Mouse (Mus musculus): Measurements from ENCODE around the gene Rnf144a. TPM values are rescaled to one million over a fixed set of nuclear protein-coding genes. Genes with fewer than 3 reads are reported as not detected.
A peak's percentile ranks its signal among the peaks of the same experiment; 100 is the strongest.

The Rnf144a gene
- polyA plus RNA-seq, 1 experiment from 2014 or later = 19.1 TPM

- WGBS = 58% methylated on average over 6 of the region's 6 CpGs
- H3K36me3 ChIP-seq (ENCODE audit: control insufficient read depth, insufficient read depth, low read length) = peaks cover 14% of the 10 kb centered on the region
These were observed 27.5 kb downstream of the Rnf144a start for GRCm38 (mm10) chr12:26387523-26387922.

GRCm38 (mm10) chr12:26386947-26387346 lies 28.1 kb downstream of the Rnf144a start:
- H3K27ac ChIP-seq (ENCODE audit: low read length) = peak overlapping the region; percentile 39; the same call in 1 of the 2 replicates
- 75% methylated on average over 9 of the region's 9 CpGs for WGBS
- H3K9ac ChIP-seq (replicated peaks; ENCODE audit: low read depth, low read length) = no peak overlapping the region
- H3K4me3 ChIP-seq (ENCODE audit: low read depth, low read length) = no peak overlapping the region
- H3K4me1 ChIP-seq (ENCODE audit: control insufficient read depth, insufficient read depth, low read length) = 0 out of 2 replicates have a peak, but pooled peaks cover 11% of the 10 kb centered on the region
- no peaks in the 10 kb centered on the region for H3K9me3 ChIP-seq (ENCODE audit: control insufficient read depth, low read depth, low read length)
- no peak overlapping the region for H3K4me2 ChIP-seq (replicated peaks; ENCODE audit: low read depth, low read length)
- ATAC-seq (ENCODE audit: insufficient number of reproducible peaks, insufficient read depth, low FRiP score, low read depth) = 0 out of 2 replicates have a peak, but pooled peaks have one; percentile 33
- H3K36me3 ChIP-seq (ENCODE audit: control insufficient read depth, insufficient read depth, low read length) = peaks cover 14% of the 10 kb centered on the region
- no peaks in the 10 kb centered on the region for H3K27me3 ChIP-seq (ENCODE audit: control insufficient read depth, insufficient read depth, low read length)

More at GRCm38 (mm10) chr12:26387523-26387922, 27.5 kb downstream of the Rnf144a start:
- no peak overlapping the region for H3K9ac ChIP-seq (replicated peaks; ENCODE audit: low read depth, low read length)
- no peak overlapping the region for H3K4me3 ChIP-seq (ENCODE audit: low read depth, low read length)
- no peak overlapping the region for H3K27ac ChIP-seq (ENCODE audit: low read length)
- no peak for ATAC-seq (ENCODE audit: insufficient number of reproducible peaks, insufficient read depth, low FRiP score, low read depth)
- H3K27me3 ChIP-seq (ENCODE audit: control insufficient read depth, insufficient read depth, low read length) = no peaks in the 10 kb centered on the region
- H3K9me3 ChIP-seq (ENCODE audit: control insufficient read depth, low read depth, low read length) = no peaks in the 10 kb centered on the region
- 0 out of 2 replicates have a peak, but pooled peaks cover 11% of the 10 kb centered on the region for H3K4me1 ChIP-seq (ENCODE audit: control insufficient read depth, insufficient read depth, low read length)
- no peak overlapping the region for H3K4me2 ChIP-seq (replicated peaks; ENCODE audit: low read depth, low read length)

GRCm38 (mm10) chr12:26386189-26386588 lies 28.9 kb downstream of the Rnf144a start:
- peaks cover 14% of the 10 kb centered on the region for H3K36me3 ChIP-seq (ENCODE audit: control insufficient read depth, insufficient read depth, low read length)
- peak overlapping the region; percentile 39; the same call in 1 of the 2 replicates for H3K27ac ChIP-seq (ENCODE audit: low read length)
- no peak for ATAC-seq (ENCODE audit: insufficient number of reproducible peaks, insufficient read depth, low FRiP score, low read depth)

GRCm38 (mm10) chr12:26385735-26386134 lies 29.3 kb downstream of the Rnf144a start:
- WGBS = 72% methylated on average over 6 of the region's 6 CpGs
- no peak for ATAC-seq (ENCODE audit: insufficient number of reproducible peaks, insufficient read depth, low FRiP score, low read depth)
- no peaks in the 10 kb centered on the region for H3K27me3 ChIP-seq (ENCODE audit: control insufficient read depth, insufficient read depth, low read length)
- no peak overlapping the region for H3K4me3 ChIP-seq (ENCODE audit: low read depth, low read length)
- H3K36me3 ChIP-seq (ENCODE audit: control insufficient read depth, insufficient read depth, low read length) = peaks cover 14% of the 10 kb centered on the region
- H3K4me1 ChIP-seq (ENCODE audit: control insufficient read depth, insufficient read depth, low read length) = 0 out of 2 replicates have a peak, but pooled peaks cover 11% of the 10 kb centered on the region
- H3K9ac ChIP-seq (replicated peaks; ENCODE audit: low read depth, low read length) = no peak overlapping the region
- no peaks in the 10 kb centered on the region for H3K9me3 ChIP-seq (ENCODE audit: control insufficient read depth, low read depth, low read length)
- no peak overlapping the region for H3K4me2 ChIP-seq (replicated peaks; ENCODE audit: low read depth, low read length)
- no peak overlapping the region; the same call in 1 of the 2 replicates for H3K27ac ChIP-seq (ENCODE audit: low read length)

More at GRCm38 (mm10) chr12:26386189-26386588, 28.9 kb downstream of the Rnf144a start:
- 68% methylated on average over 2 of the region's 2 CpGs for WGBS
- H3K4me2 ChIP-seq (replicated peaks; ENCODE audit: low read depth, low read length) = no peak overlapping the region
- no peaks in the 10 kb centered on the region for H3K27me3 ChIP-seq (ENCODE audit: control insufficient read depth, insufficient read depth, low read length)
- no peaks in the 10 kb centered on the region for H3K9me3 ChIP-seq (ENCODE audit: control insufficient read depth, low read depth, low read length)
- 0 out of 2 replicates have a peak, but pooled peaks cover 11% of the 10 kb centered on the region for H3K4me1 ChIP-seq (ENCODE audit: control insufficient read depth, insufficient read depth, low read length)
- no peak overlapping the region for H3K9ac ChIP-seq (replicated peaks; ENCODE audit: low read depth, low read length)
- H3K4me3 ChIP-seq (ENCODE audit: low read depth, low read length) = no peak overlapping the region

GRCm38 (mm10) chr12:26381730-26382129 lies 33.3 kb downstream of the Rnf144a start:
- Histone ChIP-seq H3K9ac (replicated peaks; ENCODE audit: low read depth, low read length) (no peak overlapping the region), H3K27me3 (ENCODE audit: control insufficient read depth, insufficient read depth, low read length) (no peaks in the 10 kb centered on the region), H3K4me3 (ENCODE audit: low read depth, low read length) (no peak overlapping the region), H3K4me1 (ENCODE audit: control insufficient read depth, insufficient read depth, low read length) (0 out of 2 replicates have a peak, but pooled peaks cover 7% of the 10 kb centered on the region), H3K4me2 (replicated peaks; ENCODE audit: low read depth, low read length) (no peak overlapping the region), H3K27ac (ENCODE audit: low read length) (no peak overlapping the region), H3K36me3 (ENCODE audit: control insufficient read depth, insufficient read depth, low read length) (no peaks in the 10 kb centered on the region), H3K9me3 (ENCODE audit: control insufficient read depth, low read depth, low read length) (no peaks in the 10 kb centered on the region)
- WGBS = 72% methylated on average over 8 of the region's 8 CpGs
- no peak for ATAC-seq (ENCODE audit: insufficient number of reproducible peaks, insufficient read depth, low FRiP score, low read depth)

GRCm38 (mm10) chr12:26379797-26380196 lies 35.3 kb downstream of the Rnf144a start:
- H3K9ac ChIP-seq (replicated peaks; ENCODE audit: low read depth, low read length) = no peak overlapping the region
- ATAC-seq (ENCODE audit: insufficient number of reproducible peaks, insufficient read depth, low FRiP score, low read depth) = no peak
- H3K27ac ChIP-seq (ENCODE audit: low read length) = no peak overlapping the region
- 88% methylated on average over 7 of the region's 7 CpGs for WGBS
- H3K9me3 ChIP-seq (ENCODE audit: control insufficient read depth, low read depth, low read length) = no peaks in the 10 kb centered on the region
- no peak overlapping the region for H3K4me3 ChIP-seq (ENCODE audit: low read depth, low read length)
- H3K27me3 ChIP-seq (ENCODE audit: control insufficient read depth, insufficient read depth, low read length) = no peaks in the 10 kb centered on the region
- no peaks in the 10 kb centered on the region for H3K4me1 ChIP-seq (ENCODE audit: control insufficient read depth, insufficient read depth, low read length)
- no peaks in the 10 kb centered on the region for H3K36me3 ChIP-seq (ENCODE audit: control insufficient read depth, insufficient read depth, low read length)
- no peak overlapping the region for H3K4me2 ChIP-seq (replicated peaks; ENCODE audit: low read depth, low read length)

- Histone ChIP-seq H3K4me1 (ENCODE audit: control insufficient read depth, insufficient read depth, low read length) (no peaks in the 10 kb centered on the region), H3K9me3 (ENCODE audit: control insufficient read depth, low read depth, low read length) (no peaks in the 10 kb centered on the region), H3K9ac (replicated peaks; ENCODE audit: low read depth, low read length) (no peak overlapping the region), H3K4me2 (replicated peaks; ENCODE audit: low read depth, low read length) (no peak overlapping the region), H3K27ac (ENCODE audit: low read length) (no peak overlapping the region), H3K4me3 (ENCODE audit: low read depth, low read length) (no peak overlapping the region), H3K36me3 (ENCODE audit: control insufficient read depth, insufficient read depth, low read length) (no peaks in the 10 kb centered on the region), H3K27me3 (ENCODE audit: control insufficient read depth, insufficient read depth, low read length) (no peaks in the 10 kb centered on the region)
- no peak for ATAC-seq (ENCODE audit: insufficient number of reproducible peaks, insufficient read depth, low FRiP score, low read depth)
- WGBS = 71% methylated on average over 7 of the region's 7 CpGs
These were observed 37.4 kb downstream of the Rnf144a start for GRCm38 (mm10) chr12:26377691-26378090.

- no peak overlapping the region for H3K4me2 ChIP-seq (replicated peaks; ENCODE audit: low read depth, low read length)
- H3K4me1 ChIP-seq (ENCODE audit: control insufficient read depth, insufficient read depth, low read length) = no peaks in the 10 kb centered on the region
- no peaks in the 10 kb centered on the region for H3K36me3 ChIP-seq (ENCODE audit: control insufficient read depth, insufficient read depth, low read length)
- ATAC-seq (ENCODE audit: insufficient number of reproducible peaks, insufficient read depth, low FRiP score, low read depth) = no peak
- H3K4me3 ChIP-seq (ENCODE audit: low read depth, low read length) = no peak overlapping the region
- 58% methylated on average over 8 of the region's 8 CpGs for WGBS
- no peaks in the 10 kb centered on the region for H3K9me3 ChIP-seq (ENCODE audit: control insufficient read depth, low read depth, low read length)
- no peaks in the 10 kb centered on the region for H3K27me3 ChIP-seq (ENCODE audit: control insufficient read depth, insufficient read depth, low read length)
- H3K9ac ChIP-seq (replicated peaks; ENCODE audit: low read depth, low read length) = no peak overlapping the region
- H3K27ac ChIP-seq (ENCODE audit: low read length) = no peak overlapping the region
These were observed 38.3 kb downstream of the Rnf144a start for GRCm38 (mm10) chr12:26376541-26377323.
